Mouse (Mus musculus) hindbrain, postnatal 0 days (tissue): ENCODE data around the gene Adgrb2. TPM values are rescaled to one million over a fixed set of nuclear protein-coding genes. Genes with fewer than 3 reads are reported as not detected.

ENCODE experiments used
- ATAC-seq: fragments of 200-750 bp; cut with Nextera tagmentation; 2 replicates; pipeline ENCODE4 v1.8.0; 2017; ENCODE audit warnings: mild to moderate bottlenecking, moderate TSS enrichment, moderate library complexity
- DNase-seq: peaks from one replicate; pipeline ENCODE4 v3.0.0-alpha.2; 2015; ENCODE audit warnings: low spot score
- H3K27ac ChIP-seq: fragments of 300-500 bp; sonication (generic); 2 replicates; pipeline ENCODE4 v1.5.1; 2014; ENCODE audit warnings: mild to moderate bottlenecking
- H3K27me3 ChIP-seq: fragments of 300-500 bp; sonication (generic); 2 replicates; pipeline ENCODE4 v1.6.1; 2014; ENCODE audit warnings: low read length, mixed read lengths; ENCODE audit not compliant: insufficient read depth
- H3K36me3 ChIP-seq: fragments of 300-500 bp; sonication (generic); 2 replicates; pipeline ENCODE4 v1.6.1; 2014; ENCODE audit warnings: low read length, mixed read lengths; ENCODE audit not compliant: insufficient read depth
- H3K4me1 ChIP-seq: fragments of 300-500 bp; sonication (generic); 2 replicates; pipeline ENCODE4 v1.6.1; 2014; ENCODE audit warnings: antibody characterized with exemption, low read length, mixed read lengths; ENCODE audit not compliant: insufficient read depth
- H3K4me2 ChIP-seq: fragments of 300-500 bp; sonication (generic); 2 replicates; pipeline ENCODE4 v1.6.1; 2014; ENCODE audit warnings: low read depth, mild to moderate bottlenecking, low read length, moderate library complexity, mixed read lengths
- H3K4me3 ChIP-seq: fragments of 300-500 bp; sonication (generic); 2 replicates; pipeline ENCODE4 v1.5.1; 2014; ENCODE audit warnings: low read length
- H3K9ac ChIP-seq: fragments of 300-500 bp; sonication (generic); replicated peaks from 2 replicates; pipeline ENCODE4 v1.6.1; 2014; ENCODE audit warnings: mild to moderate bottlenecking, low read length, moderate library complexity, mixed read lengths
- H3K9me3 ChIP-seq: fragments of 300-500 bp; sonication (generic); 2 replicates; pipeline ENCODE4 v1.6.1; 2016; ENCODE audit warnings: low read length, mixed read lengths
- CTCF ChIP-seq: IDR thresholded peaks from 2 replicates; pipeline ENCODE4 v1.5.1; 2016; ENCODE audit warnings: antibody characterized with exemption, control low read depth, low read depth
- WGBS: fragments of 180-500 bp; shearing (Covaris S2); extraction: QIAGEN DNeasy Blood & Tissue Kit; methylation state at CpG from one replicate; pipeline ENCODE4 v1.1.7; 2014; 5-methylcytosine and 5-hydroxymethylcytosine counted together
- polyA plus RNA-seq: library from polyadenylated mRNA; unstranded; fragments of >200 nt; fragmentation: Nextera tagmentation; extraction: Ambion mirVana; gene quantifications from 2 replicates; pipeline ENCODE4 v1.2.1, GENCODE M21; 2015
- total RNA-seq: library from RNA; depleted of rRNA; stranded (reverse); fragments of >200 nt; gene quantifications from 2 replicates; pipeline ENCODE4 v1.2.3, GENCODE M21; 2014

Adgrb2 gene
- total and polyA plus RNA-seq, 2 experiments from 2014 or later, result 15.9 to 313 TPM

DNA sequence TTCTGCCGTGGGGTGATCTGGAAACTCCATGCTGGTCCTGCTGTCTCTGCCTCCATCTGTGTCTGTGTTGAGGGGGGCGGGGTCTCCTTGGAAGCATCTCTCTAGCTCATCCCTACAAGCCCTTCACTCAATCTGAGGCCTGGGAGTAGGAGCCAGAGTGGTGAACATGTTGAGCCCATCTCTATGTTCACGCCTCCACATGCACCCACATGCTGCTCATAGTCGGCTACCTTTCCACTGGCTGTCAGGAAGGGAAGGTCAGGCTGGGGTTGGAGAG, 63.5 kb downstream of the Adgrb2 start:
- peak overlapping the region; percentile 64 for H3K27ac ChIP-seq
- DNase-seq (no peak), ATAC-seq (no peak)
- H3K36me3 ChIP-seq, result no peaks in the 10 kb centered on the region
- peak overlapping the region; percentile 37; the same call in 1 of the 2 replicates for H3K4me3 ChIP-seq
- no peaks in the 10 kb centered on the region for H3K9me3 ChIP-seq
- WGBS, result 38% methylated on average over 4 of the region's 4 CpGs
- peaks cover 14% of the 10 kb centered on the region for H3K4me1 ChIP-seq
- H3K27me3 ChIP-seq, result peaks cover 5% of the 10 kb centered on the region; the same call in 1 of the 2 replicates
- H3K9ac ChIP-seq, result peak overlapping the region; percentile 60; the same call in 1 of the 2 replicates
- TF ChIP-seq CTCF, result no peak
- H3K4me2 ChIP-seq, result peak overlapping the region; percentile 67

DNA sequence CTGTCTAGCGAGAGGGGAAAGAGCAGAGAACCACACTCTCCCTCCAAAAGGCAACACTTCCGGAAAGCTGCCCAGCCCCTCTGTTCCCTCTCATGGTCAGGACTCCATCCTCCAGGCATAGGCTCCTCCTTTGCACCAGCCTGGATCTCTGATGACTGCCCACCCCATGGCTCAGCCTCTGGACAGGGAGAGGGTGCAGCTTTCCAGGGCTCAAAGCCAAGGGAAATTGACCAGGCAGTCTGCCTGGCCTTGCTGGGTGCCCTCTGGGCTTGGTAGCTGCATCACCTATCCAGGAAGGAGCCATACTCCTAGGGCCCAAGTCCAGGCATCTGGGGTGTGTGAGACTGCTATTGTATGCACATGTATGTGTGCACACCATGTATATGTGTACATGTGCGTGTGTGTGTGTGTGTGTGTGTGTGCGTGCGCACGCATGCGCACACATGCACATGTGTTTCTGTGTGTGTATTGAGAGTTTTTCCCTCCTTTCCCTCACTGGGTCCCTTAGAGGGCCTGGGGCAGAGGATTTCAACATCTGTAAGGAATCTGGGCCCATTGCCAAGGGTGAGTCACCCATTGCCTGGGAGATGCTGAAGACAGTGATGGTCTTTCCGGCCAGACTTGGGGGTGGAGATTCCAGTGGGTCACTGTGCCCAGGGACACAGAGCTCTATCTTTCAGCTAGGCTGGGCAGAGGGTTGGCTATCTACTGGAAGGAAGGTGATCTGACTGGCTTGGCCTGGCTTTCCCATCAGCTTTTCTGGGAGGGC, 65.6 kb downstream of the Adgrb2 start:
- H3K4me2 ChIP-seq, result no peak overlapping the region
- H3K4me3 ChIP-seq, result no peak overlapping the region
- peaks cover 22% of the 10 kb centered on the region for H3K4me1 ChIP-seq
- peaks cover 4% of the 10 kb centered on the region; the same call in 1 of the 2 replicates for H3K27me3 ChIP-seq
- no peaks in the 10 kb centered on the region for H3K36me3 ChIP-seq
- no peak for TF ChIP-seq CTCF
- H3K9me3 ChIP-seq, result no peaks in the 10 kb centered on the region
- 83% methylated on average over 8 of the region's 8 CpGs for WGBS
- ATAC-seq, result no peak
- DNase-seq, result peak; percentile 62
- no peak overlapping the region for H3K9ac ChIP-seq
- no peak overlapping the region for H3K27ac ChIP-seq

DNA sequence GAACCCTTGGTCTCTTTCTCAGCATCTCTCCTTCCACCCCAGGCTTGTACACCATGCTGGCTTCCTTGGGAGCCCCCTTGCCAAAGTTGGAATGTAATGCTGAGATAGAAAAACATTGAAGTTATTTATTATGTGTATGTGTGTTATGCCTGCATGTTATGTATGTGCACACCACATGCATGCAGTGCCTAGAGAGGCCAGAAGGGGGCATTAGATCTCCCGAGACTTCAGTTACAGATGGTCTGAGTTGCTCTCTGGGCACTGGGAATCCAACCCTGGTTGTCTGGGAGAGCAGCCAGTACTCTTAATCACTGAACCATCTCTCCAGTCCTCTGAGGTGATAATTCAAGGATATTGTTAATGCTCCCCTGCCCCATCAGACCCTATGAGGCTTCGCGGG, 67.6 kb downstream of the Adgrb2 start:
- Histone ChIP-seq H3K9me3 (no peaks in the 10 kb centered on the region), H3K4me1 (peaks cover 34% of the 10 kb centered on the region), H3K9ac (no peak overlapping the region), H3K4me3 (no peak overlapping the region), H3K27me3 (no peaks in the 10 kb centered on the region), H3K4me2 (no peak overlapping the region), H3K27ac (no peak overlapping the region), H3K36me3 (no peaks in the 10 kb centered on the region)
- ATAC-seq (no peak), DNase-seq (no peak)
- 78% methylated on average over 3 of the region's 3 CpGs for WGBS
- TF ChIP-seq CTCF, result peak; percentile 44

DNA sequence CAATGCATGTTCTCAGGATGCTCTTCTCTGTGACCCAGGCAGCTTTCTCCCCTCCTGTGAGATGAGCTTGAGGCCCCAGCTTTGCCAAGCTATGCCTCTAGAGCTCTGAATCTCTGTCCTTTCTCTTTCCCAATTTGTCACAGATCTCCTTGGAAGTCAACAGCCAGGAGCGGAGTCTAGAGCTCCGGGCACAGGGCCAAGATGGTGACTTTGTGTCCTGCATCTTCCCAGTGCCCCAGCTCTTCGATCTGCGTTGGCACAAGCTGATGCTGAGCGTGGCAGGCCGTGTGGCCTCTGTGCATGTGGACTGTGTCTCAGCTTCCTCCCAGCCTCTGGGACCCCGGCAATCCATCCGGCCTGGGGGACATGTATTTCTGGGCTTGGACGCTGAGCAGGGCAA, 68.4 kb downstream of the Adgrb2 start:
- Histone ChIP-seq H3K4me1 (peaks cover 30% of the 10 kb centered on the region), H3K27ac (no peak overlapping the region), H3K4me3 (no peak overlapping the region), H3K9ac (0 out of 2 replicates have a peak overlapping the region, but pooled peaks have one; percentile 1), H3K36me3 (no peaks in the 10 kb centered on the region), H3K9me3 (no peaks in the 10 kb centered on the region), H3K27me3 (no peaks in the 10 kb centered on the region), H3K4me2 (no peak overlapping the region)
- WGBS, result 47% methylated on average over 9 of the region's 9 CpGs
- no peak for TF ChIP-seq CTCF
- peak; percentile 72 for DNase-seq
- no peak for ATAC-seq

DNA sequence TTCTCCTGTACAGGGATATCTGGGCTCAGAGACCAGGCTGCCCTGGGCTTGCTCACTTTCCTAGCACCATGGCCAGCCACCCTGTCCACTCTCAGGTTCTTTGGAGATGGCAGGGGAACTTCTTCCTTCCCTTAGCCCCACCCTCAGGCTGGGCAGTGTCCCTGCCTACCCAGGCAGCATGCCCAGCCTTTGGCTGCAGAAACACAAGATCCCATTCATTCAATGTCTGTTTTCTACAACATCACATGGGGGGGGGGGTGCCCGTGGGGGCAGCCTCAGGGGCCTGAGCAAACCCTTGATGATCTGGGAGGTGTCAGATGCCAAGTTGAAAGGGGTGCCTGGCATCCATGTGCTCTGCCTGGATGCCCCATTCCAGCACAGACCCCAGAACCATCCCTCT, 70.1 kb downstream of the Adgrb2 start:
- no peak for TF ChIP-seq CTCF
- Histone ChIP-seq H3K4me3 (no peak overlapping the region), H3K27me3 (no peaks in the 10 kb centered on the region), H3K27ac (peak overlapping the region; percentile 80), H3K9me3 (no peaks in the 10 kb centered on the region), H3K4me1 (peaks cover 30% of the 10 kb centered on the region), H3K36me3 (no peaks in the 10 kb centered on the region), H3K4me2 (no peak overlapping the region), H3K9ac (no peak overlapping the region)
- peak; percentile 76 for DNase-seq
- WGBS, result 32% methylated on average over 1 of the region's 1 CpGs
- ATAC-seq, result peak; percentile 80

DNA sequence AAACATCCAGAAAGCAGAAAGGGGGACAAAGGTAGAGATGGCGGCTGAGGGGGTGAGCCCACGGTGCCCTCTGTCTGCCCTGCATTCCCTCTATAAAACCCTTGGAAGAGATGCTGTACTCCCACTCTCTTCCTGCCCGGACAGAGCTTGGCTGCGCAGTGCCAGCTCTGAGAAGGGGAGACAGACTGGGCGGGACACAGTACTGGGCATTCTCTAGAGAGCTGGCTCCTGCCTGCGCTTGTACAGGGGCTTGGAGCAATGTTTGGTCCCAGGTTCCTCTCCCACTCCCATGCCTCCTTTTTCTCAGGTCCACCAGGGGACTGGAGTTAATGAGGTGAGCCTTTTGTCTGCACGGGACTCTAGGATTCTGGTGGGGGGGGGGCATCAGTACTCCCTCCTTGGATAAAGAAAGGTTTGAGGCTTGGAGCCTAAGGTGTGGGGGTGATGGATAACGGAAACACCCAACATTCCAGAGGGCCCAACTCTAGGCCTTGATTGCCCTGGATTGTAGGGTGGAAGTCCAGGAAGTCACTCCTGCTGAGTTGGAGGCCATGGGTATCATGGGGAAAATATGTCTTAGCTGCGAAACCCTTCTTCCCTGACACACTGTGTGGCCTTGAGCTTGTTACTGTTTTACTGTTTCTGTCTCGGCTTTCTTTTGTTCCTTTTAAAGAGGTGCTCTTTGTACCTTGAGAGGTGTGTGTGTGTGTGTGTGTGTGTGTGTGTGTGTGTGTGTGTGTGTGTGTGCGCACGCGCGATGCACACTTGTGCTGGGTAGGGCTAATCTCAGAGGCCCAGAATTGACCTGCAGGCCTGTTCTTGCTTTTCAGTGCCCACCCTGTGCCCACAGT, 70.7 kb downstream of the Adgrb2 start:
- Histone ChIP-seq H3K4me1 (peaks cover 30% of the 10 kb centered on the region), H3K27ac (peak overlapping the region; percentile 80), H3K27me3 (no peaks in the 10 kb centered on the region), H3K9ac (0 out of 2 replicates have a peak overlapping the region, but pooled peaks have one; percentile 21), H3K9me3 (no peaks in the 10 kb centered on the region), H3K36me3 (no peaks in the 10 kb centered on the region), H3K4me3 (no peak overlapping the region), H3K4me2 (no peak overlapping the region)
- no peak for TF ChIP-seq CTCF
- 70% methylated on average over 14 of the region's 14 CpGs for WGBS
- DNase-seq, result peak; percentile 41
- ATAC-seq, result peak; percentile 68

DNA sequence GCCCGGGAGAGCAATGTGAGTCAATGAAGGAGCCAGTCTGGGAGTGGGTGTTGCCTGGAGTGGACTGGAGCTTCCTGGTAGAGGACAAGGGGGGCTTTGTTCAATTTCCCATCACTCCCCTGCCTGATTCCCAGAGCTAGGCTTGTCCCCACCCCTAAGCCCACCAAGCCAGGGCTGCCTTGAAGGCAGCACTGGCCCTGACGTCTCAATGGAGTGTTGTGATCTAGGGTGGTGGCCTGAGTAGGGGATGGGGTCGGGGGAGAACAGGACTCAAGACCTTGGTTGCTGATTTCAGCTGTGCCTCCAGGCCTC, 71.3 kb downstream of the Adgrb2 start:
- H3K4me1 ChIP-seq, result peaks cover 30% of the 10 kb centered on the region
- no peak overlapping the region for H3K4me2 ChIP-seq
- TF ChIP-seq CTCF, result no peak
- no peaks in the 10 kb centered on the region for H3K27me3 ChIP-seq
- no peak overlapping the region for H3K9ac ChIP-seq
- peak overlapping the region; percentile 80; the same call in 1 of the 2 replicates for H3K27ac ChIP-seq
- H3K9me3 ChIP-seq, result no peaks in the 10 kb centered on the region
- no peak overlapping the region for H3K4me3 ChIP-seq
- H3K36me3 ChIP-seq, result no peaks in the 10 kb centered on the region
- ATAC-seq, result peak; percentile 62
- WGBS, result 43% methylated on average over 3 of the region's 3 CpGs
- no peak for DNase-seq
